Mouse (Mus musculus) embryonic facial prominence, embryonic 13.5 days (tissue): ENCODE results near the gene Polr2j. TPM values are rescaled to one million over a fixed set of nuclear protein-coding genes. Genes with fewer than 3 reads are reported as not detected.
A peak's percentile ranks its signal among the peaks of the same experiment; 100 is the strongest.

ENCODE experiments used
- ATAC-seq: fragments of 200-750 bp; cut with Nextera tagmentation; 2 replicates; pipeline ENCODE4 v1.8.0; 2017; ENCODE audit warnings: low read depth; ENCODE audit not compliant: insufficient number of reproducible peaks, insufficient read depth, low FRiP score, low TSS enrichment
- H3K27ac ChIP-seq: fragments of 300-500 bp; sonication (generic); 2 replicates; pipeline ENCODE4 v1.5.1; 2015; ENCODE audit warnings: moderate library complexity, mild to moderate bottlenecking, inconsistent platforms
- H3K27me3 ChIP-seq: fragments of 300-500 bp; sonication (generic); 2 replicates; pipeline ENCODE4 v1.6.1; 2015; ENCODE audit warnings: mild to moderate bottlenecking, inconsistent platforms
- H3K36me3 ChIP-seq: fragments of 300-500 bp; sonication (generic); 2 replicates; pipeline ENCODE4 v1.6.1; 2015; ENCODE audit warnings: mild to moderate bottlenecking, inconsistent platforms
- H3K4me1 ChIP-seq: fragments of 300-500 bp; sonication (generic); 2 replicates; pipeline ENCODE4 v1.6.1; 2015; ENCODE audit warnings: inconsistent platforms
- H3K4me2 ChIP-seq: fragments of 300-500 bp; sonication (generic); 2 replicates; pipeline ENCODE4 v1.6.1; 2015; ENCODE audit warnings: moderate library complexity, mild to moderate bottlenecking, inconsistent platforms
- H3K4me3 ChIP-seq: fragments of 300-500 bp; sonication (generic); 2 replicates; pipeline ENCODE4 v1.5.1; 2015; ENCODE audit warnings: mild to moderate bottlenecking, inconsistent platforms
- H3K9ac ChIP-seq: fragments of 300-500 bp; sonication (generic); 2 replicates; pipeline ENCODE4 v1.6.1; 2015; ENCODE audit warnings: mild to moderate bottlenecking, inconsistent platforms
- H3K9me3 ChIP-seq: fragments of 300-500 bp; sonication (generic); 2 replicates; pipeline ENCODE4 v1.6.1; 2016; ENCODE audit warnings: inconsistent platforms
- WGBS: fragments of 180-500 bp; shearing (Covaris S2); methylation state at CpG from one replicate; pipeline ENCODE4 v1.1.7; 2015; ENCODE audit warnings: mixed read lengths; 5-methylcytosine and 5-hydroxymethylcytosine counted together
- polyA plus RNA-seq: library from polyadenylated mRNA; unstranded; fragments of >200 nt; fragmentation: Nextera tagmentation; extraction: Ambion mirVana; gene quantifications from 2 replicates; pipeline ENCODE4 v1.2.1, GENCODE M21; 2015

The Polr2j gene
- 218 and 243 TPM in 2 replicates for polyA plus RNA-seq

DNA sequence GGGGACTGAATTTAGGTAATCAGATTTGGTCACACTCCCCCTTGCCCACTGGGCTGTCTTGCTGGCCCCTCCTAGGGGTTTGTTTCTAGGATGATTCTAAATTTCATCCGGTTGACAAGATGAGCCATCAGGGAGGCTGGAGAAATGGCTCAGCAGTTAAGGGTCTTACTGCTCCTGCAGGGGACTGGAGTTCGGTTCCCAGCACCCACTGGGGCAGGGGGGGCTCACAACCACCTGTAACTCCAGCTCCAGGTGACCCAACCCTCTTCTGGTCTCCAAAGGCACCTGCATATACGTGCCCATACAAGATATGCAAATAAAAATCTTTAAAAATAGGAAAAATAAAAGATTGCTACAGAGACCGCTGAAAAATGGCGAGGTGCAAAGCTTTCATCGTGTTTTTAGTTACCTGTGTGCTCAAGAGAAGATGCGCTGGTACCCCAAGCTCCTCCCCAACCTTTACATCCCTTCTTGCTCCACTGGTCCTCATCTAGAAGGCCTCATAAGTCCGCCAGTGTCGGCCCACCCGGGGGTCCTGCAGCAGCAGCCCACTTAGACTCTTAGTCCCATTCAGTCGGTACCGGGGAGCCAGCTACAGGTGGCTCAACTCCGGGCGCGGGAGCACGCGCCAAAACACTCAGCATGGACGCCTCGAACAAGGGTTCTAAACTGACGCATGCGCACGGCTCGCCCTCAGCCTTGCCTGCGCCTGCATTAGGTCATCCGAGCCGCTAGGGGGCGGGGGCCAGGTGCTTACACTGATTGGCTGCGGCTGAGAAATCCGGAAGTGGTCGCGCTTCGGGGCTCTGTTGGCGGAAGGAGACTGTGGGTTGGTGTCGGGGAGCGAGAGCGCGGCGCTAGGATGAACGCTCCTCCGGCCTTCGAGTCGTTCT lies at the start of gene Polr2j:
Gene Polr2j (plus strand): TSS at position 741 of the 893 bp plus-strand sequence.
- H3K27ac ChIP-seq = peak within 1 kb of the TSS; percentile 64; the same call in 1 of the 2 replicates
- no peaks in the 10 kb centered on the region for H3K9me3 ChIP-seq
- peak within 1 kb of the TSS; percentile 96 for H3K4me3 ChIP-seq
- ATAC-seq = peak; percentile 86
- 3% methylated on average over 42 of the region's 42 CpGs for WGBS
- peak within 1 kb of the TSS; percentile 93 for H3K9ac ChIP-seq
- peak within 1 kb of the TSS; percentile 90 for H3K4me2 ChIP-seq
- peaks cover 21% of the 10 kb centered on the region for H3K36me3 ChIP-seq
- H3K4me1 ChIP-seq = peaks cover 21% of the 10 kb centered on the region
- no peaks in the 10 kb centered on the region for H3K27me3 ChIP-seq

DNA sequence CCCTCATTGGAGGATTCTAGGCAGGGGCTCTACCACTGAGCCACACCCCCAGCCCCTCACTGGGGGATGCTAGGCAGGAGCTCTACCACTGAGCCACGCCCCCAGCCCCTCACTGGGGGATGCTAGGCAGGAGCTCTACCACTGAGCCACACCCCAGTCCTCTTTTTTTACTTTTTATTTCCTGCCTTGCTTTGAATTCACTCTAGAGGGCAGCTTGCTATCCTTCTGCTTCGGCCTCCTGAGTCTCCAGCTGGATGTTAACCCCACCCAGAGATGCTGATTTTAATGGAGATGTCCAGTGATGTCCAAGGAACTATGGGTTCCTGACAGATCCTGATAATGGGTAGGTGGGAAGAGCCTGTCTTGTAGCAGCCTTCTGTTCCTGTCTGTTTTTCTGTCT lies 47.0 kb upstream of the Polr2j start:
- Histone ChIP-seq H3K36me3 (no peaks in the 10 kb centered on the region), H3K27ac (no peak overlapping the region), H3K9ac (no peak overlapping the region), H3K4me3 (no peak overlapping the region), H3K4me2 (no peak overlapping the region), H3K27me3 (no peaks in the 10 kb centered on the region), H3K9me3 (no peaks in the 10 kb centered on the region), H3K4me1 (peaks cover 6% of the 10 kb centered on the region; the same call in 1 of the 2 replicates)
- WGBS = 53% methylated on average over 2 of the region's 2 CpGs
- ATAC-seq = no peak

DNA sequence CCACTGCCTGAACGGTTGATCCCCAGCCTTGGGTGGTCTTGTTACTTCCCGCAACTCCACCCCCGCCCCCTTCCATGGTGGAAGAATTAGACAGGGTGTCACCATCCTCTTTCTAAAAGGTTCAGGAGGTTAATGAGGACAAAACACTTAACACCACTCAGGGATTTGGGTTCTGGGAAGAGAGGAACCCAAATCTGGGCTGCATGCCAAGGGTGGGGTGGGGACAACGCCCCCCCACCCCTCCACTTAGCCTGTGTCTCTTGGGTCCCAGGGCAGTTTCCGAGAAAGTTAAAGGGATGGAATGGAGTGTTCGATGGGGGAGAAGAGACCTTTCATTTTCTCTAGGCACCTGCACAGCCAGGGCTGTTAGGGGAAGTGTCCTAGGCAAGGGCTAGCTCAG lies 43.4 kb upstream of the Polr2j start:
- H3K36me3 ChIP-seq = no peaks in the 10 kb centered on the region
- whole genome bisulfite sequencing = 53% methylated on average over 6 of the region's 6 CpGs
- H3K27me3 ChIP-seq = no peaks in the 10 kb centered on the region
- no peak overlapping the region for H3K4me2 ChIP-seq
- no peak overlapping the region for H3K27ac ChIP-seq
- no peaks in the 10 kb centered on the region for H3K9me3 ChIP-seq
- H3K9ac ChIP-seq = no peak overlapping the region
- peaks cover 14% of the 10 kb centered on the region for H3K4me1 ChIP-seq
- ATAC-seq = no peak
- no peak overlapping the region for H3K4me3 ChIP-seq

DNA sequence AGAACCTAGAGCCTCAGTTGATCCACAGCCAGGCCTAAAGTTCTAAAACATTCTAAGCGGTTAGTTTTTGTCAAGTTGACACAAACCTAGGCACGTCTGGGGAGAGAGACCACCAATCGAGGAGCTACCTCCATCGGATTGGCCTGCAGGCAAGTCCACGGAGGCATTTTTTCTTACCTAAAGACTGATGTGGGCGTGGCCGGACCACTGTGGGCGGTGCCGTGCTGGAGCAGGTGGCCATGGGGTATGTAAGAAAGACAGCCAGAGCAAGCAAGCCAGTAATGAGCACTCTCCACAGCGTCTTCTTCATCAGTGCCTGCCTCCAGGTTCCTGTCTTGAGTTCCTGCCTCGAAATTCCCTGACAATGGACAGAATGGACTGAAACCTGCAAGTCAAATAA lies 42.9 kb upstream of the Polr2j start:
- Histone ChIP-seq H3K27ac (no peak overlapping the region), H3K4me3 (no peak overlapping the region), H3K36me3 (no peaks in the 10 kb centered on the region), H3K4me1 (peaks cover 14% of the 10 kb centered on the region), H3K9ac (no peak overlapping the region), H3K4me2 (no peak overlapping the region), H3K9me3 (no peaks in the 10 kb centered on the region), H3K27me3 (no peaks in the 10 kb centered on the region)
- no peak for ATAC-seq
- 63% methylated on average over 11 of the region's 11 CpGs for WGBS

DNA sequence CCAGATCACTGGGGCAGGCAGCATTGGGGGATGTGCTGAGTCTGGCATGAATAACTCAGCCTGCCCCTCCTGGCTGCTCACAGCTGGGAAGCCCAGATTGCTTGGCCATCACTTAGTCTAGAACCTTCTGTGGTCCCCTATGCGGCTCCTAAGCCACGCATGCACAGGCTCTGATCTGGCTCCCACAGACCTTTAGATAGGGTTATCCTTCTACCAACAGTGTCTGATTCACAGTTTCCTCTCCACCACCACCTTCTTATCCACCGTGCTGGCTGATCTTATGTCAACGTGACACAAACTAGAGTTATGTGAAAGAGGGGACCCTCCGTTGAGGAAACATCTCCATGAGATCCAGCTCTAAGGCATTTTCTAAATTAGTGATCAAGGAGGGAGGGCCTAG lies 41.4 kb upstream of the Polr2j start:
- Histone ChIP-seq H3K36me3 (no peaks in the 10 kb centered on the region), H3K4me2 (no peak overlapping the region), H3K9me3 (no peaks in the 10 kb centered on the region), H3K9ac (no peak overlapping the region), H3K4me1 (peaks cover 14% of the 10 kb centered on the region), H3K27ac (no peak overlapping the region), H3K27me3 (no peaks in the 10 kb centered on the region), H3K4me3 (no peak overlapping the region)
- no peak for ATAC-seq
- 91% methylated on average over 5 of the region's 5 CpGs for WGBS

DNA sequence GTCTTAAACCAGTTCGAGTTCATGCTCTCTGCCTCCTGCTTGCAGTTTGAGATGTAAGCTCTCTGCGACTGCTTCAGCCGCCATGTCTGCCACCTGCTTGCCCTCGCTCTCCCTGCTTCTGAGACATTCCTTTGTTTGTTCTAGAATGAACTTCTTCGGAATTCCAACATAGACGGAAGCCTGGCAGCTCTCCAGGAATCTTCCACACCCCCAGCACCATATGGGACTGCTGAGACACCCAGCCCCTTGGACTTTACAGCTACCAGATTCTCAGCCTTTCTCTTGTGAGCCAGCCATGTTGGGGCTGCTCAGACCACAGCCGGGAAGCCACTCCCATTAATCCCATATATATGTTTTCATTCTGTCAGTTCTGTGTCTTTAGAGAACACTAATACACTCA lies 40.1 kb upstream of the Polr2j start:
- no peaks in the 10 kb centered on the region for H3K9me3 ChIP-seq
- no peak overlapping the region for H3K4me2 ChIP-seq
- no peaks in the 10 kb centered on the region for H3K27me3 ChIP-seq
- no peak for ATAC-seq
- H3K27ac ChIP-seq = no peak overlapping the region
- H3K9ac ChIP-seq = no peak overlapping the region
- no peaks in the 10 kb centered on the region for H3K36me3 ChIP-seq
- H3K4me1 ChIP-seq = peaks cover 14% of the 10 kb centered on the region
- no peak overlapping the region for H3K4me3 ChIP-seq
- WGBS = 40% methylated on average over 7 of the region's 7 CpGs

DNA sequence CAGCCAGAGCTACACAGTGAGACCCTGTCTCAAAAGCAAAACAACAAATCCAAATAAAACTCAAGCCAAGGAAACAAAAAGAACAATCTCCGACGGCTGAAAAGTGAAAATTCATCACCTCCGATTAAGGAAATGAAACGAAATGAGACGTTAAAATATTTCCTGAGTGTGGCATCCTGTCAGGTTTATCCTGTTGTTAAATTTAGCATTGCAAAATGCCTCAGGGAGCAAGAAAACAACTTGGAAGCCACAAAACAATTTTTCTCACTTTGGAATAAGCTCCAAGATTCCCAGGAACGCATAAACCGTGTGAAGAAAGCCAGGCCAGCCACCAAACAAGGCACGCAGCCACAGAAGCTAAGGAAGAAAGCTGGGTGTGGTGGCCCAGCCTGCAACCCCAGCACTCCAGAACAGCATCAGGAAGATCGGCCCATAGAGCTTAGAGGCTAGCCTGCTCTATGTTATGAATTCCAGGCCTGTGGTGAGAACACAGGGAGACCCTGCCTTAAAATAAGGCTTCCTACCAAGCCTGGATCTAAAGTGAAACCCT lies 39.4 kb upstream of the Polr2j start:
- Histone ChIP-seq H3K4me1 (peaks cover 14% of the 10 kb centered on the region), H3K9ac (no peak overlapping the region), H3K4me2 (no peak overlapping the region), H3K9me3 (no peaks in the 10 kb centered on the region), H3K4me3 (no peak overlapping the region), H3K27ac (no peak overlapping the region), H3K27me3 (no peaks in the 10 kb centered on the region), H3K36me3 (no peaks in the 10 kb centered on the region)
- ATAC-seq = no peak
- WGBS = 83% methylated on average over 9 of the region's 9 CpGs

DNA sequence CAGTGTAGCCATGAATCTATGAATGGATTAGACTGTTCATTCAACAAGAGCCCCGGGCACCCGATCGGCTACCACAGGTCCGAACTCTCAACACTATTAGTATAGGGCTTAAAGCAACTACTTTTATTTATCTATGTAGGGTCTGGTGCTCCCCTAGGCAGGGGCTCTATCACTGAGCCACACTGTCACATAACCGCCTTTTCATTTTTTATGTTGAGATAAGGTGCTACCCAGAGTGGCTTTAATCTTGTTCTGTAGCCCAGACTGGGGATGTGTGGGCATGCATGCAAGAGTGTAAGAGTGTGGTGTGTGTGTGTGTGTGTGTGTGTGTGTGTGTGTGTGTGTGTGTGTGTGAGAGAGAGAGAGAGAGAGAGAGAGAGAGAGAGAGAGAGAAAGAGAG lies 38.3 kb upstream of the Polr2j start:
- no peak for ATAC-seq
- H3K9ac ChIP-seq = no peak overlapping the region
- no peak overlapping the region for H3K27ac ChIP-seq
- no peaks in the 10 kb centered on the region for H3K36me3 ChIP-seq
- H3K4me3 ChIP-seq = no peak overlapping the region
- H3K9me3 ChIP-seq = no peaks in the 10 kb centered on the region
- H3K4me1 ChIP-seq = peaks cover 11% of the 10 kb centered on the region
- 94% methylated on average over 5 of the region's 5 CpGs for WGBS
- H3K27me3 ChIP-seq = no peaks in the 10 kb centered on the region
- H3K4me2 ChIP-seq = no peak overlapping the region

DNA sequence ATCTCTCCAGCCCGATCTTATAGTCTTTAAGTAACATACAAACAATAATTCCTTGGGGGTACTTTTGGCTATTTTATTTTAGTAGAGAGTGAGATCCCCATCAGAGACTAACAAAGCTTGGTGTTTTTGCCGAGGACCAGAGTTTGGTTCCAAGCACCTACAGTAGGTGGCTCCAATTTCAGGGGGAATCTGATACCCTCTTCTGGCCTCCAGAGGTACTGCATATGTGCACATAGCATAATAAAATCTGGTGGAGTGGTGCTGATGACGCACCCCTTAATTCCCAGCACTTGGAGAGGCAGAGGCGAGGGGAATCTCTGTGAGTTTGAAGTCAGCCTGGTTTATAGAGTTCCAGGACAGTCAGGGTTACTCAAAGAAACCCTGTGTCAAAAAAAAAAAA lies 34.1 kb upstream of the Polr2j start:
- Histone ChIP-seq H3K27me3 (peaks cover 24% of the 10 kb centered on the region), H3K36me3 (no peaks in the 10 kb centered on the region), H3K4me3 (no peak overlapping the region), H3K9ac (no peak overlapping the region), H3K4me1 (peaks cover 20% of the 10 kb centered on the region), H3K27ac (no peak overlapping the region), H3K4me2 (no peak overlapping the region), H3K9me3 (no peaks in the 10 kb centered on the region)
- no peak for ATAC-seq
- WGBS = 73% methylated on average over 4 of the region's 4 CpGs

DNA sequence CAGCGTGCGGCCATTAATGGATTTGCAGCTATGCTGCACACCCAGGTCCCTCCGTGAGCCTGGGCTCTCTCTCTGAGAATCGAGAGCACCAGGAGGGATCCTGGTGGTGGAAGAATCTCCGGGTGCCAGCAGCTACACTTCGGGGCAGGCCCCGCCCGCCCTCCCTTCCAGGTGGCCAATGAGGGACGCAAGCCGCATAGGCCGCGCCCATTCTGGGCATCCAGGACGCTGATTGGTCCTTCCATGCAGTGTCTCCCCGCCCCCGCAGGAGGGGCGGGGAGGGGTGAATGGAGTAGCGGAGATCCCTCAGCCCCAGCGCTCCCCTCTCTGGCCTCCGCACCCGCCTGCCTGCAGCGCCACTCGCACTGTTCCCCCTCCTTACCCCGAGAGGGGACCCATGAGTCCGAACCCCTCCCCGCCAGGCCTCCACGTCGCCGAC lies 32.7 kb upstream of the Polr2j start, which contains the start of gene Rasa4:
Gene Rasa4 (plus strand): TSS at position 248 of the 439 bp plus-strand sequence.
- Histone ChIP-seq H3K9me3 (no peaks in the 10 kb centered on the region), H3K4me1 (peaks cover 20% of the 10 kb centered on the region), H3K27me3 (peaks cover 24% of the 10 kb centered on the region), H3K36me3 (no peaks in the 10 kb centered on the region), H3K27ac (0 out of 2 replicates have a peak within 1 kb of the TSS, but pooled peaks have one; percentile 22), H3K4me2 (peak within 1 kb of the TSS; percentile 81), H3K4me3 (peak within 1 kb of the TSS; percentile 54), H3K9ac (peak within 1 kb of the TSS; percentile 71)
- under 1% methylated on average over 28 of the region's 28 CpGs for WGBS
- ATAC-seq = peak; percentile 93

DNA sequence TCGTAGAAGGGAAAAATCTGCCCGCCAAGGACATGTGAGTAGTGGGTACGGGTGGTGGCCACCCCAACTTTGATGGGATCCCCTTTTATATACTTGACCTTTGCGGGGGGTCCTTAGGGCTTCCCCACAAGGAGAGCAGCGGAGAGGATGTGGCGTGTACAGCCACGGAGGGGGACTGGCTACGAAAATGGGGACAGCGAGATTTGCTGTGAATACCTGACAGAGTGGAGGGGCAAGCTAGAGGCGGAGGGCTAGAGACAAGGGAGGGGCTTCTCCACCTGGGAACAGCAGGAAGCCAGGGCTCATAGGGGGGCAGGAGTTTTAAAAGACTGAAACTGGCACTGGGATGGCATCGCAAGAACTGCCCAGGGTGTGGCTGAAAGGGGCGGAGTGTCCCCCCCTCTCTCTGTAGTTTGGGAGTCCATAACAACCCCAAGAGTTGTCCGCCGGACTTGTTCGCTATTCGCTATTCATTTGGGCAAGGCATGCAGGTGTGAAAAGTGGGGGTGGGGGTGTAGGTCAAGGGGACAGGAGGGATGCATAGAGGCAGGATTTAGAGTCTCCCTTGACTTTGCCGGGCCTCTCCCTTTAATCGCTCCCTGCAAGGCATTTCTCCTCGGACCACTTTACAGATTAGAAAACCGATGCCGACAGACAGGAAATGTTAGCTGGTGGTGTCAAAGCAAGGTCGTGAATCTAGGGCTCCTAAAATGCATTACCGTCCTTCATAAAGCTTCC lies 32.1 kb upstream of the Polr2j start:
- Histone ChIP-seq H3K9ac (peak overlapping the region; percentile 71), H3K27ac (no peak overlapping the region), H3K4me1 (peaks cover 20% of the 10 kb centered on the region), H3K36me3 (no peaks in the 10 kb centered on the region), H3K4me2 (peak overlapping the region; percentile 81), H3K27me3 (peaks cover 24% of the 10 kb centered on the region), H3K9me3 (no peaks in the 10 kb centered on the region), H3K4me3 (peak overlapping the region; percentile 54)
- 0 out of 2 replicates have a peak, but pooled peaks have one; percentile 17 for ATAC-seq
- WGBS = 2% methylated on average over 23 of the region's 23 CpGs
